Mouse (Mus musculus): ENCODE measurements around the gene Col6a1.

Col6a1 gene

GRCm38 (mm10) chr10:76680758-76681650 is 45.0 kb downstream of the Col6a1 start:
- no peak for DNase-seq (ENCODE audit: low spot score)

GRCm38 (mm10) chr10:76678122-76678521 is 47.8 kb downstream of the Col6a1 start:
- no peak for DNase-seq (ENCODE audit: low spot score)

GRCm38 (mm10) chr10:76675268-76675667 is 50.7 kb downstream of the Col6a1 start:
- DNase-seq (ENCODE audit: low spot score) = no peak

- no peak for DNase-seq (ENCODE audit: low spot score)
These were observed 51.4 kb downstream of the Col6a1 start for GRCm38 (mm10) chr10:76674581-76674980.

GRCm38 (mm10) chr10:76671939-76672338 is 54.0 kb downstream of the Col6a1 start:
- no peak for DNase-seq (ENCODE audit: low spot score)

- peak; percentile 87 for DNase-seq (ENCODE audit: low spot score)
These were observed 57.1 kb downstream of the Col6a1 start for GRCm38 (mm10) chr10:76668947-76669284.

GRCm38 (mm10) chr10:76668261-76668946 is 57.6 kb downstream of the Col6a1 start:
- DNase-seq (ENCODE audit: low spot score) = no peak

GRCm38 (mm10) chr10:76667197-76667805 is 58.7 kb downstream of the Col6a1 start:
- DNase-seq (ENCODE audit: low spot score) = no peak

- no peak for DNase-seq (ENCODE audit: low spot score)
These were observed 60.4 kb downstream of the Col6a1 start for GRCm38 (mm10) chr10:76665551-76665950.

- peak; percentile 83 for DNase-seq (ENCODE audit: low spot score)
These were observed 61.5 kb downstream of the Col6a1 start for GRCm38 (mm10) chr10:76664156-76665115.

Measured in ovary, adult 18-20 months (tissue).